Mouse (Mus musculus) limb, embryonic 13.5 days (tissue): ENCODE measurements at regions not wholly inside any gene's neighbourhood (a gene's known extent, or its start where the extent isn't known, plus 50 kb on each side); places are given as distances from the start of the nearest gene placed in this dataset.

Source experiments
- ATAC-seq: fragments of 200-750 bp; cut with Nextera tagmentation; 2 replicates; pipeline ENCODE4 v1.8.0; 2017; ENCODE audit warnings: low read depth, moderate number of reproducible peaks, moderate TSS enrichment; ENCODE audit not compliant: low FRiP score
- H3K27ac ChIP-seq: fragments of 300-500 bp; sonication (generic); 2 replicates; pipeline ENCODE4 v1.5.1; 2015; ENCODE audit warnings: inconsistent platforms, mild to moderate bottlenecking, moderate library complexity
- H3K27me3 ChIP-seq: fragments of 300-500 bp; sonication (generic); 2 replicates; pipeline ENCODE4 v1.6.1; 2015; ENCODE audit warnings: mild to moderate bottlenecking, inconsistent platforms
- H3K36me3 ChIP-seq: fragments of 300-500 bp; sonication (generic); 2 replicates; pipeline ENCODE4 v1.6.1; 2015; ENCODE audit warnings: inconsistent platforms, mild to moderate bottlenecking, moderate library complexity
- H3K4me1 ChIP-seq: fragments of 300-500 bp; sonication (generic); 2 replicates; pipeline ENCODE4 v1.6.1; 2015; ENCODE audit warnings: inconsistent platforms
- H3K4me2 ChIP-seq: fragments of 300-500 bp; sonication (generic); replicated peaks from 2 replicates; pipeline ENCODE4 v1.6.1; 2015; ENCODE audit warnings: inconsistent platforms, mild to moderate bottlenecking, moderate library complexity
- H3K4me3 ChIP-seq: fragments of 300-500 bp; sonication (generic); 2 replicates; pipeline ENCODE4 v1.5.1; 2015; ENCODE audit warnings: moderate library complexity, mild to moderate bottlenecking, inconsistent platforms
- H3K9ac ChIP-seq: fragments of 300-500 bp; sonication (generic); 2 replicates; pipeline ENCODE4 v1.6.1; 2015; ENCODE audit warnings: mild to moderate bottlenecking, inconsistent platforms
- H3K9me3 ChIP-seq: fragments of 300-500 bp; sonication (generic); 2 replicates; pipeline ENCODE4 v1.6.1; 2016; ENCODE audit warnings: inconsistent platforms
- WGBS: fragments of 180-500 bp; shearing (Covaris S2); methylation state at CpG from one replicate; pipeline ENCODE4 v1.1.7; 2015; 5-methylcytosine and 5-hydroxymethylcytosine counted together

- Histone ChIP-seq H3K9me3 (no peaks in the 10 kb centered on the region), H3K4me1 (peaks cover 14% of the 10 kb centered on the region; the same call in 1 of the 2 replicates), H3K9ac (0 out of 2 replicates have a peak overlapping the region, but pooled peaks have one; percentile 4), H3K4me2 (peak overlapping the region; percentile 39), H3K27me3 (peaks cover 7% of the 10 kb centered on the region; the same call in 1 of the 2 replicates), H3K36me3 (no peaks in the 10 kb centered on the region), H3K27ac (no peak overlapping the region; the same call in 1 of the 2 replicates), H3K4me3 (no peak overlapping the region)
- ATAC-seq = no peak
- 46% methylated on average over 8 of the region's 8 CpGs for WGBS
Observed at GRCm38 (mm10) chr8:79828763-79829542, 117.3 kb downstream of the Anapc10 start.

- peak overlapping the region; percentile 4; the same call in 1 of the 2 replicates for H3K9ac ChIP-seq
- 46% methylated on average over 11 of the region's 11 CpGs for WGBS
- H3K27me3 ChIP-seq = peaks cover 7% of the 10 kb centered on the region; the same call in 1 of the 2 replicates
- H3K4me1 ChIP-seq = peaks cover 14% of the 10 kb centered on the region; the same call in 1 of the 2 replicates
- H3K9me3 ChIP-seq = no peaks in the 10 kb centered on the region
- H3K36me3 ChIP-seq = no peaks in the 10 kb centered on the region
- peak overlapping the region; percentile 39 for H3K4me2 ChIP-seq
- ATAC-seq = no peak
- H3K27ac ChIP-seq = no peak overlapping the region; the same call in 1 of the 2 replicates
- no peak overlapping the region for H3K4me3 ChIP-seq
Observed at GRCm38 (mm10) chr8:79829543-79829890, 117.9 kb downstream of the Anapc10 start.

GRCm38 (mm10) chr8:79829941-79830633, 118.5 kb downstream of the Anapc10 start:
- Histone ChIP-seq H3K4me1 (peaks cover 14% of the 10 kb centered on the region; the same call in 1 of the 2 replicates), H3K9me3 (no peaks in the 10 kb centered on the region), H3K4me3 (no peak overlapping the region), H3K27me3 (peaks cover 7% of the 10 kb centered on the region; the same call in 1 of the 2 replicates), H3K9ac (no peak overlapping the region; the same call in 1 of the 2 replicates), H3K4me2 (no peak overlapping the region), H3K27ac (no peak overlapping the region), H3K36me3 (no peaks in the 10 kb centered on the region)
- no peak; the same call in 1 of the 2 replicates for ATAC-seq
- 57% methylated on average over 19 of the region's 19 CpGs for WGBS

- Histone ChIP-seq H3K9me3 (no peaks in the 10 kb centered on the region), H3K4me1 (0 out of 2 replicates have a peak, but pooled peaks cover 3% of the 10 kb centered on the region), H3K36me3 (no peaks in the 10 kb centered on the region), H3K4me3 (no peak overlapping the region), H3K9ac (no peak overlapping the region), H3K27me3 (no peaks in the 10 kb centered on the region; the same call in 1 of the 2 replicates), H3K4me2 (no peak overlapping the region), H3K27ac (no peak overlapping the region)
- ATAC-seq = no peak
- WGBS = 95% methylated on average over 1 of the region's 1 CpGs
Observed at GRCm38 (mm10) chr8:79838961-79839360, 127.3 kb downstream of the Anapc10 start.

- no peaks in the 10 kb centered on the region for H3K36me3 ChIP-seq
- H3K4me1 ChIP-seq = peaks cover 3% of the 10 kb centered on the region; the same call in 1 of the 2 replicates
- WGBS = 78% methylated on average over 7 of the region's 7 CpGs
- no peak for ATAC-seq
- no peaks in the 10 kb centered on the region for H3K27me3 ChIP-seq
- no peak overlapping the region for H3K4me2 ChIP-seq
- no peak overlapping the region for H3K4me3 ChIP-seq
- no peaks in the 10 kb centered on the region for H3K9me3 ChIP-seq
- no peak overlapping the region for H3K9ac ChIP-seq
- H3K27ac ChIP-seq = no peak overlapping the region
Observed at GRCm38 (mm10) chr8:79849982-79850514, 138.4 kb downstream of the Anapc10 start.

- Histone ChIP-seq H3K27ac (no peak overlapping the region), H3K4me3 (no peak overlapping the region), H3K9ac (no peak overlapping the region), H3K4me2 (no peak overlapping the region), H3K4me1 (peaks cover 3% of the 10 kb centered on the region; the same call in 1 of the 2 replicates), H3K27me3 (no peaks in the 10 kb centered on the region), H3K36me3 (no peaks in the 10 kb centered on the region), H3K9me3 (no peaks in the 10 kb centered on the region)
- ATAC-seq = no peak
- 69% methylated on average over 6 of the region's 6 CpGs for WGBS
Observed at GRCm38 (mm10) chr8:79850519-79850918, 138.9 kb downstream of the Anapc10 start.

GRCm38 (mm10) chr8:79872416-79873077, 160.9 kb downstream of the Anapc10 start:
- peak; percentile 66; the same call in 1 of the 2 replicates for ATAC-seq
- Histone ChIP-seq H3K36me3 (no peaks in the 10 kb centered on the region), H3K4me1 (peaks cover 9% of the 10 kb centered on the region), H3K27ac (peak overlapping the region; percentile 23; the same call in 1 of the 2 replicates), H3K4me2 (no peak overlapping the region), H3K9me3 (no peaks in the 10 kb centered on the region), H3K27me3 (no peaks in the 10 kb centered on the region), H3K9ac (no peak overlapping the region), H3K4me3 (no peak overlapping the region)
- WGBS = 46% methylated on average over 7 of the region's 7 CpGs

GRCm38 (mm10) chr8:79907971-79908370, 149.8 kb downstream of the Hhip start:
- H3K27ac ChIP-seq = no peak overlapping the region
- H3K27me3 ChIP-seq = peaks cover 11% of the 10 kb centered on the region; the same call in 1 of the 2 replicates
- 54% methylated on average over 6 of the region's 6 CpGs for WGBS
- 0 out of 2 replicates have a peak, but pooled peaks have one; percentile 28 for ATAC-seq
- no peak overlapping the region for H3K9ac ChIP-seq
- peaks cover 13% of the 10 kb centered on the region for H3K4me1 ChIP-seq
- no peak overlapping the region for H3K4me2 ChIP-seq
- no peaks in the 10 kb centered on the region for H3K36me3 ChIP-seq
- H3K4me3 ChIP-seq = no peak overlapping the region
- H3K9me3 ChIP-seq = no peaks in the 10 kb centered on the region
